Mouse (Mus musculus) lung, adult 2 months (tissue): ENCODE measurements at regions not wholly inside any gene's neighbourhood (a gene's known extent, or its start where the extent isn't known, plus 50 kb on each side); places are given as distances from the start of the nearest gene placed in this dataset.

Source experiments
- DNase-seq: peaks from one replicate; pipeline ENCODE4 v3.0.0; 2022
- H3K4me1 ChIP-seq: fragments of 200-500 bp; 2 replicates; pipeline ENCODE4 v1.6.1; 2011; ENCODE audit warnings: low read length; ENCODE audit not compliant: control insufficient read depth, insufficient read depth
- H3K4me3 ChIP-seq: fragments of 200-500 bp; replicated peaks from 2 replicates; pipeline ENCODE3; 2011; ENCODE audit warnings: low read depth, mild to moderate bottlenecking, control low read depth, low read length; ENCODE audit errors: extremely low read depth
- CTCF ChIP-seq: fragments of 200-500 bp; IDR thresholded peaks from 2 replicates; pipeline ENCODE4 v1.5.1; 2011; ENCODE audit warnings: mild to moderate bottlenecking, low read length, control low read depth; ENCODE audit not compliant: insufficient read depth
- POLR2A ChIP-seq: fragments of 200-500 bp; IDR thresholded peaks from 2 replicates; pipeline ENCODE4 v1.6.1; 2011; ENCODE audit warnings: low read depth, mild to moderate bottlenecking, control low read depth, low read length, borderline replicate concordance; ENCODE audit errors: extremely low read depth
- WGBS: fragments of 180-500 bp; shearing (Covaris S2); methylation state at CpG from one replicate; pipeline ENCODE4 v1.1.7; 2018; 5-methylcytosine and 5-hydroxymethylcytosine counted together

DNA sequence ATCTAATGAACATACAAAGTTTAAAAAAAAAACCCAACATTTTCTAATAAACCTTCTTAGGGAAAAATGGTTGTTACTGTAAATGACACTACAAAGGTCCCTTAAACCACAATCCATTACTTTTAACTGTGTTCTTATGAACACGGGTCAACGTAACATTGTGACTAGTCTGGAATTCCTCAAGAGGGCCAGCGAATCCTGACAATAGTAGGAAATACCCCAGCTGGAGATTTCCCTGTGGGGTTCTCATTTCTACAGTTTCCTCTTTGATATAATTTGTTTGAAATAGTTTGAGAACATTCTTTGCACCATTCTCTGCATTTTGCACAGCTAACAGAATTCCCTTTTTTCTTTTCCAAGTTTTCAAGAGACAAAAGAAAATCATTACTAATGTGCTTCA lies 175.3 kb downstream of the Calcrl start:
- no peak for DNase-seq
- H3K4me1 ChIP-seq, result no peaks in the 10 kb centered on the region; the same call in 1 of the 2 replicates
- no peak overlapping the region for H3K4me3 ChIP-seq
- WGBS, result 23% methylated on average over 3 of the region's 3 CpGs
- TF ChIP-seq CTCF, result no peak
- TF ChIP-seq POLR2A, result no peak

DNA sequence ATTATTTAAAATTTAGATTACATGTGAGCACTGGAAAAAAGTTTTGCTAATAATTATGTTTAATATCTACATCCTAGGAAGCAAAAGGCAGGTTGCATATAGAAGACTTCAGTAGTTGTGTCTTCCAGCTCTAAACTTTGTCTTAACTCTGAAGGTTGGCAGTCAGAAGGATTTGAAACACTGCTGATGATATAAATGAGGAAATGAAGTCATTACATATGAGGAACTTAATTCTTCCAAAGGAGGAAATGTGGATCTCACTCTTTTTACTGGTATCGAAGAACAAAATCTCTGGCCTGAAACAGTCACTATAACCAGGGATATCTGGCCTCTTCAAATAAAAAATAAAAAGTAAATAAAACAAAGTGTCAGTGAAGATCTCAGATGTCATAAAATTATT lies 173.1 kb downstream of the Calcrl start:
- 33% methylated on average over 1 of the region's 1 CpGs for WGBS
- TF ChIP-seq POLR2A (no peak), CTCF (no peak)
- no peak for DNase-seq
- Histone ChIP-seq H3K4me1 (no peaks in the 10 kb centered on the region; the same call in 1 of the 2 replicates), H3K4me3 (no peak overlapping the region)

DNA sequence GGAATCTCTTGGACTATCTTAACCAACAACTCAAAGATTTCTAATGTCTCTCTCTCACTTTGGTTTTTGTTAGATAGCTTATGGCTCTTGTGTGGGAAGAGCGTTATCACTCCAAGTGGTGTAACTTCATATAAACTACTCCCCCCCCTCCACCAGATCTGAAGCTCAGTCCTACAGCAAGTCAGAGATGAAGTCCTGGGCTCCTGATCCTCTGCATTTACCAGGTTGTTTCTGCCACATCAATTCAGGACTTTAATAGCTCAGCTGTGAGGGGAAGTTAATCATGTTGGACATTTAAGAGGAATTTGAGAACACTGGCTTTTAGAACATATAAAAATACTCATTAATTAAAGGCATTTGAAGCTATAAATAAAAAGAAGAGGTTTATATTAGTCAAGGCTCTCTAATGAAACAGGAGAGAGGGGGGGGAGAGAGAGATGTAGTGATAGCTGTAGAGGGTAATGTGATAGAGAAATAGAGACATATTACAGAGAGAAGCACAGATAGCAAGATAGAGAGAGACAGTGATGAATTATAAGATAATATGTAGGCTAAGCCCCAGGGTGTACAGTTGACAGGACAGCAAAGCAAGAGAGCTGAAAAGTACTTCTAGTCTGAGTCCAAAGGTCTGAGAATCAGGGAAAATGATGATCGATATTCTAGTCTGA lies 166.7 kb downstream of the Calcrl start:
- no peak overlapping the region for H3K4me3 ChIP-seq
- 80% methylated on average over 2 of the region's 2 CpGs for WGBS
- DNase-seq, result no peak
- H3K4me1 ChIP-seq, result no peaks in the 10 kb centered on the region
- TF ChIP-seq POLR2A, result no peak
- no peak for TF ChIP-seq CTCF

DNA sequence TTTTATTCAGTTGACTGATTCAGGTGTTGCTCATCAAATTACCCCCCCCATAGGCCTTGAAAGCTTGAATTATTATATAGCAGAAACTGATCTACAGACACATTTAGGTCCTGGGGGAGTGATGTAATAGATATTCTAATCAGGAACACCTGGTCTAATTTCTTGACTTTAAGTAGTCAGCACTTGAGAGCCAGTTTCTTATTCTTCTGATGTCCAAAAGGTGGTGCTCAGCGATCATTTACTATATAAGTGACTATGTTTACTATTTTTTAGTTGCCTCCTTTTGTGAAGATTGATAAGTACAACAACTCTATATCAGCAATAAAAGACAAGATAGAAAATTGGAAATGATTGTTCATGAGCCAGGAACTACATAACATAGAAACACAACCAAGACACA lies 166.0 kb downstream of the Calcrl start:
- no peak for DNase-seq
- TF ChIP-seq POLR2A, result no peak
- TF ChIP-seq CTCF, result no peak
- Histone ChIP-seq H3K4me3 (no peak overlapping the region), H3K4me1 (no peaks in the 10 kb centered on the region)
- 72% methylated on average over 1 of the region's 1 CpGs for WGBS

DNA sequence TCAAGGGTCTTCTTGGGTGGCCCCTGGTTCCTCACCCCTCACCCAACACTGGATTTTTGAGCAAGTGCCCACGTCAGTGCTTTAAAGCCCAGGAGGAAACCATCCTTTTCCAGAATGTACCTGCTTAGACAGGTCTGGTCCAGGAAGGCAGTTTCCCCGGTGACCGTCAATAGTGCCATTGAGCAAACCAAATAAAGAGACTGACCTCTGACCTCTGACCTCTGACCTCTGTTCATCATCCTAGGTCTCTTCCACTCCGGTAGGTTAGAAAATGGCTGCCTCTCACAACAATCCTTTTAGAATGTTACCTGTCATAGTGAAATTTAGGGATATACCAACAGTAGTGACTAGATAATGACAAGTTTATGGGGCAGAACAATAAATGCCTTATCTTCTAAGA lies 164.5 kb downstream of the Calcrl start:
- WGBS, result 78% methylated on average over 4 of the region's 4 CpGs
- no peak for TF ChIP-seq CTCF
- TF ChIP-seq POLR2A, result no peak
- DNase-seq, result no peak

DNA sequence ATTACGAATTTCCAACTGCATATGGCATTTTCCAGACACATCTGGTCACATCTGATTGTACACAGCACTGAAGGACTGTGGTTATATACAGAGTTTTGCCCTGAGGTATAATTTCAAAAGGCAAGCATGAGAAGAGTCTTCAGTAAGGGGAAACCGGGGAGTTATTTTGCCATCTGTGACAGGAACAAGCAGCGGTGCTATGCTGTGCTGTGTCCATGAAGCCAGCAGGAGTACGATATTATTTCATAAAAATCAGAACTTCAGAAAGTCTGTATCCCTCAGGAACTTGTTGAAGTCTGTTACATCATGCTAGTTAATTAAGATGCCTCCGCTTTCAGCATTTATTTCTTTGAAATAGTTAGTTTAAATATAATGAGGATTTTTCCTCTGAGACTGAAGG lies 163.7 kb downstream of the Calcrl start:
- TF ChIP-seq POLR2A (no peak), CTCF (no peak)
- no peaks in the 10 kb centered on the region for H3K4me1 ChIP-seq
- DNase-seq, result no peak
- no peak overlapping the region for H3K4me3 ChIP-seq
- 92% methylated on average over 5 of the region's 5 CpGs for WGBS

More for the DNA sequence above, 164.5 kb downstream of the Calcrl start:
- Histone ChIP-seq H3K4me3 (no peak overlapping the region), H3K4me1 (no peaks in the 10 kb centered on the region)

DNA sequence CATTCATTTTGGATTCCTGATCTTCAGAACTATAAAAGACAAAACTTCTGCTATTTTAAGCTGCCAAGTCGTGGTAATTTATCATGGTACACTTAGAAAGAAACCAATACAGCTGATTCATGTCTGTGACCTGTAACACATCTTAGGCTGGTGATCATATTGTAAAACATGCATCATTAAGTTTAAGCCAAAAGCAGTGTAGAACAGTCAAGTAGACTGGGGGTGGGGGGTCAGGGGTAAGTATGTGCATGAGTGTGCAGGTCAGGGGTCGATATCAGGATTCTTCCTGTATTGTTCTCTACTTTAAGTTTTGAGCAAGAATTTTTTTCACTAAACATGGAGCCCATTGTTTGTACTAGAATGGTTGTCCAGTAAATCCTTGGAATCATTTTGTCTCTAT lies 160.7 kb downstream of the Calcrl start:
- DNase-seq, result no peak
- Histone ChIP-seq H3K4me3 (no peak overlapping the region), H3K4me1 (no peaks in the 10 kb centered on the region; the same call in 1 of the 2 replicates)
- 73% methylated on average over 2 of the region's 2 CpGs for WGBS
- TF ChIP-seq POLR2A, result no peak
- TF ChIP-seq CTCF, result no peak

DNA sequence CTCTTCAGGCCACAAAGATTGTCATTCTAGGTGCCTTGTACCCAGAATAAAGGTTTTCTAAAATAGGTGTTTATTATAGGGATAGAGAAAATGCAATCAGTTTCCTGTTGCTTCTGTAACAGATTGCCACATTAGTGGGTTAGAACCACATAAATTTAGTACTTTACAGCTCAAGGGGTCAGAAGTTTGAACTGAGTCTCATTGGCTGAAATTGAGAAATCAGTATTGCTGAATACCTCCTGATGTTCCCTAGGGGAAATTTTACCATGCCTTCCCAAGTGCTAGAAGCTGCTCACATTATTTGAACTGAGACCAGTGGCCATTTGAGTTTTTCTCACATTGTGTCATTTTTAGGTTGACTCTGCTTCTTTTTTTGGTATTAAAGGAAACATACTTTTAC lies 160.2 kb downstream of the Calcrl start:
- no peak for TF ChIP-seq POLR2A
- TF ChIP-seq CTCF, result no peak
- Histone ChIP-seq H3K4me1 (no peaks in the 10 kb centered on the region; the same call in 1 of the 2 replicates), H3K4me3 (no peak overlapping the region)
- DNase-seq, result no peak

DNA sequence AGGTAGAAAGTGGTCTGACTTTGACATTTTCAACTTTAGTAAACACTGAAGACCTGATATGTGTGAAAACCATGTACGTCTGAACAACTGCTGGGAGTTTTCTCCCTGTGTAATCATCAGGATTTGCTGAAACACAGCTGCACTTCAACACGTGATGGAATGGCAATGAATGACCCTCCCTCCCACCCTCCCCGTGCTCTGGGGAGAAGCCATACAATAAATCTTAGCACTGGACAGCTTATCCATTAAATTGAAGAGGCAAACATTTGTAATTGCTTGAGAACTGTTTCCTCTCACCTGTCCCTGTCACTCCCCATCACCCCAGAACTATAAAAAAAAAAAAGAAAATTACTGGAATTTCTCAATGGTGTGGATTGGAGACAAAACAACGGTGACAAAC lies 159.1 kb downstream of the Calcrl start:
- no peak overlapping the region for H3K4me3 ChIP-seq
- TF ChIP-seq CTCF, result no peak
- TF ChIP-seq POLR2A, result no peak
- H3K4me1 ChIP-seq, result no peaks in the 10 kb centered on the region; the same call in 1 of the 2 replicates
- no peak for DNase-seq
- 47% methylated on average over 4 of the region's 4 CpGs for WGBS

DNA sequence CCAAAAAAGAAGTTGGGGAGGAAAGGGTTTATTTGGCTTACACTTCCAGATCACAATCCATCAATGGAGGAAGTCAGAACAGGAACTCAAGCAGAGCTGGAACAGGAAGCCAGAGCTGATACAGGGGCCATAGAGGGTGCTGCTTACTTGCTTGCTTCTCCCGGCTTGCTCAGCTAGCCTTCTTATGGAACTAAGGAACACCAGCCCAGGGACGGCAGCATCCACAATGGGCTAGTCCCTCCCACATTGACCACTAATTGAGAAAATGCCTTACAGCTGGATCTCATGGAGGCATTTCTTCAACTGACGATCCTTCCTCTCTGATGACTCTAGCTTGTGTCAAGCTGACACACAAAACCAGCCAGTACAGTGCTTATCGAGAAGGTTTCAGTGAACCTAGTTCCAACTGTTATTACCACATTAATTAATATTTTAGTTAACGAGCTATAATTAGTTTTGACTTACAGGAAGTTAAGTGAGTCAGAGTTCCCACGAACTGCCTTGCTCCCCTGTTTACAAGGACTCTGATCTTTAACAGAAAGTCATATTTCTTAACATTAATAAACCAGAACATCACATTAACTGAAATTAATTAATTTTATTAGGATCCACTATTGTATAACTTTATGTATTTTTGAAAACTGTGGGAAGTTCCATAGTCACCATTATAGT lies 158.2 kb downstream of the Calcrl start:
- DNase-seq, result no peak
- TF ChIP-seq CTCF, result no peak
- Histone ChIP-seq H3K4me3 (no peak overlapping the region), H3K4me1 (no peaks in the 10 kb centered on the region; the same call in 1 of the 2 replicates)
- 37% methylated on average over 6 of the region's 6 CpGs for WGBS
